Mouse (Mus musculus): ENCODE measurements around the gene Orc1. TPM values are rescaled to one million over a fixed set of nuclear protein-coding genes. Genes with fewer than 3 reads are reported as not detected.

Orc1 gene
- polyA plus RNA-seq, 1 experiment from 2014 or later = 25.8 TPM

DNA sequence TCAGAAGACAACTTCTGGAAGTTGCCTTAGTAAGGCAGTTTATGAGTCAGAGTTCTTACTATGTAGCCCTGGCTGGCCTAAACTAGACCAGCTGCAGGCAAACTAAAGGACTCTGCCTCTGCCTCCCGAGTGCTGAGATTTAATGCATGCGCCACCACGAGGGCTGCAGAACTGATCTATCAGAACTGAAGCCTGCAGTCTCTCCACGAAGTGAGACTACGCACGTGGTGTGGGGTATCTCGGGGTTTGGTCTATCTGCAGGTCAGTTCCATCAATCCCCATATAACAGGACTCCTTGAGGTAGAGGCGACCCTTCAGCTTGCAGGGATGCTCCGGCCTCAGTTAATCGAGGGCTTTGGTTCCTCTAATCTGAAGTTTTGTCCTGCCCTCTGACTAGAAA lies 39.9 kb downstream of the Orc1 start:
- Histone ChIP-seq H3K9me3 (no peaks in the 10 kb centered on the region), H3K27ac (replicated peaks) (peak overlapping the region; percentile 96), H3K36me3 (replicated peaks) (peaks cover 38% of the 10 kb centered on the region), H3K4me3 (peak overlapping the region; percentile 87), H3K27me3 (replicated peaks; ENCODE audit: low read depth, poor library complexity, severe bottlenecking) (no peaks in the 10 kb centered on the region), H3K4me1 (peaks cover 21% of the 10 kb centered on the region)
- peak; percentile 50 for DNase-seq (ENCODE audit: low spot score)
- WGBS = 2% methylated on average over 10 of the region's 10 CpGs

DNA sequence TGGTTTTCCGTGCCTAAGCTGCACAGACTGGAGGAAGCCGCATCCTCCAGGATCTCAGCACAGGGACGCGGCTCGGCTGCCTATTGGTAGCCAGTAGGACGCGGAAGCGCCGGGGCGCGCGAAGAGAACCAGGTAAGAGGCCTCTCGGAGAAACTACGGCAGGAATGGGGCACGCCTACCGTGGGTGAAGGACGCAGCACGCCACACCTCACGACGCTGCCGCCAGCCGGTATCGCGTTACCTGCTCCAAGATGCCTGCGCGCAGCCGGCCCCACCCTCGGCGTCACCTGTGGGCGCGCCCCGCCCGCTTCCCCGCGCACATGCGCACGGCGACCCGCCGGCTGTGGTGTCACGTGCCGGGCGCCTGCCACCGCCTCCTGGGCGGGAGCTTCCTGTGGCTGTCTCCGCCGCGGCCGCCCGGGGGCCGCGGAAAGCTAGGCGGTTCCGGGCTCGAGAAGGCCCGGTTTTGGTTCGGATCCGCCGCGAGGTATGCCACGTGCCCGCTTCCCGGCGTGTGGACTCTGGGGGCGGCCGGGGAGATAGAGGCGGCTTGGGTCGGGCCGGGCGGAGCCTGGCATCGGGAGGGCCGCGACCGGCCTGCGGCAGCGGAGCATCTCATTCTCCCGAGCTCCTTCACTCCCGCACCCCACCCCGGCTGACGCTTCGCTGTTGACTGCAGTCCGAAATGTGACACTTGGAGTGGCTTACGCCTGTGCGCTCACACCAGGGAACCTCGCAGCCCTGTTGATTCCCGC lies 40.5 kb downstream of the Orc1 start, which contains the start of gene Cc2d1b:
TSS of gene Cc2d1b (plus strand) at position 354 of the 755 bp plus-strand sequence.
- peak; percentile 96 for DNase-seq (ENCODE audit: low spot score)
- H3K27me3 ChIP-seq (replicated peaks; ENCODE audit: low read depth, poor library complexity, severe bottlenecking) = no peaks in the 10 kb centered on the region
- H3K9me3 ChIP-seq = no peaks in the 10 kb centered on the region
- H3K4me1 ChIP-seq = peaks cover 21% of the 10 kb centered on the region
- peak within 1 kb of the TSS; percentile 87 for H3K4me3 ChIP-seq
- under 1% methylated on average over 86 of the region's 86 CpGs for WGBS
- H3K36me3 ChIP-seq (replicated peaks) = peaks cover 38% of the 10 kb centered on the region
- peak within 1 kb of the TSS; percentile 96 for H3K27ac ChIP-seq (replicated peaks)

- Histone ChIP-seq H3K36me3 (replicated peaks) (peaks cover 39% of the 10 kb centered on the region), H3K27ac (replicated peaks) (peak overlapping the region; percentile 96), H3K4me1 (peaks cover 21% of the 10 kb centered on the region), H3K4me3 (peak overlapping the region; percentile 87), H3K27me3 (replicated peaks; ENCODE audit: low read depth, poor library complexity, severe bottlenecking) (no peaks in the 10 kb centered on the region), H3K9me3 (no peaks in the 10 kb centered on the region)
- DNase-seq (ENCODE audit: low spot score) = no peak
- WGBS = 26% methylated on average over 8 of the region's 8 CpGs
Observed at GRCm38 (mm10) chr4:108620536-108620935, 41.3 kb downstream of the Orc1 start.

GRCm38 (mm10) chr4:108621504-108621903 lies 42.3 kb downstream of the Orc1 start:
- Histone ChIP-seq H3K27ac (replicated peaks) (no peak overlapping the region), H3K9me3 (no peaks in the 10 kb centered on the region), H3K4me3 (no peak overlapping the region), H3K4me1 (peaks cover 21% of the 10 kb centered on the region), H3K36me3 (replicated peaks) (peaks cover 42% of the 10 kb centered on the region), H3K27me3 (replicated peaks; ENCODE audit: low read depth, poor library complexity, severe bottlenecking) (no peaks in the 10 kb centered on the region)
- DNase-seq (ENCODE audit: low spot score) = no peak
- 93% methylated on average over 6 of the region's 6 CpGs for WGBS

DNA sequence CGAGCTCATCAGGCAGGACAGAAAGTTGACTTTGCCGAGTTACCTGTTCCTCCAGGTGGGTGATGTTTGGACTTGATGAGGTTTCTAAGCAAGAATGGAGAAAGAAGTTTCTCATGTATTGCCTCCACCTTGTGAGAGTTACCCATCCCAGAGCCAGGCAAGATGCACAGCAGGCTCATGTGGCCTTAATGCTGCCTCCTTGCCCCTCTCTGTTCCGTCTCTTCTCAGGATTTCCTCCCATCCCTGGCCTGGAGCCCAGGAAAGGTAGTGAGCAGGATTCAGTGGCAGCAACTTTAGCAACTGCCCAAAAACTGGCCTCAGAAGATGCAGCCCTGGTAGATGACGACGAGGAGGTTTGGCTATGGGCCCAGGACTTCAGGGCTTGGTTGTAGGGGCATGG lies 47.8 kb downstream of the Orc1 start:
- H3K4me1 ChIP-seq = no peaks in the 10 kb centered on the region
- peaks cover 90% of the 10 kb centered on the region for H3K36me3 ChIP-seq (replicated peaks)
- no peaks in the 10 kb centered on the region for H3K9me3 ChIP-seq
- DNase-seq (ENCODE audit: low spot score) = no peak
- no peak overlapping the region for H3K4me3 ChIP-seq
- 87% methylated on average over 5 of the region's 5 CpGs for WGBS
- no peaks in the 10 kb centered on the region for H3K27me3 ChIP-seq (replicated peaks; ENCODE audit: low read depth, poor library complexity, severe bottlenecking)
- no peak overlapping the region for H3K27ac ChIP-seq (replicated peaks)

GRCm38 (mm10) chr4:108629363-108629880 lies 50.2 kb downstream of the Orc1 start:
- H3K36me3 ChIP-seq (replicated peaks) = peaks cover 100% of the 10 kb centered on the region
- no peaks in the 10 kb centered on the region for H3K27me3 ChIP-seq (replicated peaks; ENCODE audit: low read depth, poor library complexity, severe bottlenecking)
- no peak for DNase-seq (ENCODE audit: low spot score)
- WGBS = 90% methylated on average over 7 of the region's 7 CpGs
- no peaks in the 10 kb centered on the region for H3K4me1 ChIP-seq
- no peaks in the 10 kb centered on the region for H3K9me3 ChIP-seq
- no peak overlapping the region for H3K27ac ChIP-seq (replicated peaks)
- no peak overlapping the region for H3K4me3 ChIP-seq

DNA sequence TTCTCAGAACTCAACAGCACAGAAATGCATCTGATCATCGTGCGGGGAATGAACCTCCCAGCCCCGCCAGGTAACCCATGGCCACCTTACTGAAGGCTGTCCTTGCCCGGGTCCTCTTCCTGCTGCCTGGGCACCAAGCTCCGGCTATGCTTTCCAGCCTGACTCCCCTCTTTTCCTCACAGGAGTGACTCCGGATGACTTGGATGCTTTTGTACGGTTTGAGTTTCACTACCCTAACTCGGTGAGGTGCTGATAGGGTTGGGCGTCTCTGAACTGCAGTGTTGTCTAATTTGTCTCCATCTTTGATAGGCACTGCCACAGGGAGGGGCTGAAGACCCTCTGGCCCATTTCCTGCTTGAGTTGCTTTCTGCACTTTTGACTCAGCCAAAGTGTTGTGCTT lies 50.9 kb downstream of the Orc1 start:
- 0 out of 2 replicates have a peak, but pooled peaks cover 5% of the 10 kb centered on the region for H3K4me1 ChIP-seq
- no peaks in the 10 kb centered on the region for H3K9me3 ChIP-seq
- WGBS = 91% methylated on average over 9 of the region's 9 CpGs
- DNase-seq (ENCODE audit: low spot score) = no peak
- H3K27ac ChIP-seq (replicated peaks) = no peak overlapping the region
- no peak overlapping the region for H3K4me3 ChIP-seq
- no peaks in the 10 kb centered on the region for H3K27me3 ChIP-seq (replicated peaks; ENCODE audit: low read depth, poor library complexity, severe bottlenecking)
- H3K36me3 ChIP-seq (replicated peaks) = peaks cover 100% of the 10 kb centered on the region

DNA sequence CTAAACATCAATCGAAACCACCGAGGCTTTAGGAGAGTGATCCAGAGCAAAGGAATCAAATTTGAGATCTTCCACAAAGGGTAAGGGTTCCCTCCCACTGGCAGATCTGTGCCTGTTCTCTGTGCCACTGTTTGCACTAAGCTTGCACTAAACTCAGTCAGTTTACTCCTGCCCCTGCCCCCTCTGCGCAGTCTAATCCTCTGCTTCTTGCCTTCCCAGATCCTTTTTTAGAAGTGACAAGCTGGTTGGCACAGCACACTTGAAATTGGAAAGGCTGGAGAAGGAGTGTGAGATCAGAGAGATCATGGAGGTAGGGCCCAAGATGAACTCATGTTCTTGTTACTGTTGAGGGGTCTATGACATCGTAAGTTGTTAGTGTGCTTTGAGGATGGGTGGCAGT lies 52.4 kb downstream of the Orc1 start:
- Histone ChIP-seq H3K27me3 (replicated peaks; ENCODE audit: low read depth, poor library complexity, severe bottlenecking) (no peaks in the 10 kb centered on the region), H3K36me3 (replicated peaks) (peaks cover 100% of the 10 kb centered on the region), H3K9me3 (no peaks in the 10 kb centered on the region), H3K27ac (replicated peaks) (no peak overlapping the region), H3K4me3 (no peak overlapping the region), H3K4me1 (0 out of 2 replicates have a peak, but pooled peaks cover 6% of the 10 kb centered on the region)
- DNase-seq (ENCODE audit: low spot score) = no peak
- WGBS = 94% methylated on average over 4 of the region's 4 CpGs

GRCm38 (mm10) chr4:108633703-108634102 lies 54.5 kb downstream of the Orc1 start:
- H3K27ac ChIP-seq (replicated peaks) = no peak overlapping the region
- no peak for DNase-seq (ENCODE audit: low spot score)
- 81% methylated on average over 12 of the region's 12 CpGs for WGBS

GRCm38 (mm10) chr4:108634696-108635095 lies 55.5 kb downstream of the Orc1 start:
- WGBS = 73% methylated on average over 4 of the region's 4 CpGs
- Histone ChIP-seq H3K27me3 (replicated peaks; ENCODE audit: low read depth, poor library complexity, severe bottlenecking) (no peaks in the 10 kb centered on the region), H3K4me3 (no peak overlapping the region), H3K9me3 (no peaks in the 10 kb centered on the region), H3K4me1 (0 out of 2 replicates have a peak, but pooled peaks cover 6% of the 10 kb centered on the region), H3K36me3 (replicated peaks) (peaks cover 97% of the 10 kb centered on the region), H3K27ac (replicated peaks) (peak overlapping the region; percentile 44)
- DNase-seq (ENCODE audit: low spot score) = no peak

More at GRCm38 (mm10) chr4:108633703-108634102, 54.5 kb downstream of the Orc1 start:
- peaks cover 98% of the 10 kb centered on the region for H3K36me3 ChIP-seq (replicated peaks)
- 0 out of 2 replicates have a peak, but pooled peaks cover 6% of the 10 kb centered on the region for H3K4me1 ChIP-seq
- H3K4me3 ChIP-seq = no peak overlapping the region
- H3K9me3 ChIP-seq = no peaks in the 10 kb centered on the region
- no peaks in the 10 kb centered on the region for H3K27me3 ChIP-seq (replicated peaks; ENCODE audit: low read depth, poor library complexity, severe bottlenecking)

DNA sequence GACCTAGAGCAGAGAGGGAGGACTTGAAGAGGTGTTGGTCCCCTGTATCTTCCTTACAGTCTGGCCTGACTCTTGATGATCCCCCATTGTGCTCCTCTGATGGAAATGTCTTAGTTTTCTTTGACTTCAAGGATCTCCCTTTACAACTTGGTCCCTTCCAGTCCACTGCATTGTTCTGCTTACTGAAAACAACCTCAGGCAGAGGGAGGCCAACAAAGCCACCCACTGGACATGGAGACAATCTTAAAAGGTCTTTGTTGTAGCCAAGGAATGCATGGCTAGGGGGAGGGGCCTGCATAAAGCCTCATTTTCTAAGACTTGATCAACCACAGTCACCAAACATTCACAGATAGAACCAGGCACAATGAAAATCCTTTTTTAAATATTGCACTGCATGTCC lies 55.9 kb downstream of the Orc1 start:
- no peak overlapping the region for H3K4me3 ChIP-seq
- 0 out of 2 replicates have a peak, but pooled peaks cover 6% of the 10 kb centered on the region for H3K4me1 ChIP-seq
- H3K9me3 ChIP-seq = no peaks in the 10 kb centered on the region
- no peaks in the 10 kb centered on the region for H3K27me3 ChIP-seq (replicated peaks; ENCODE audit: low read depth, poor library complexity, severe bottlenecking)
- peaks cover 96% of the 10 kb centered on the region for H3K36me3 ChIP-seq (replicated peaks)
- H3K27ac ChIP-seq (replicated peaks) = peak overlapping the region; percentile 44
- DNase-seq (ENCODE audit: low spot score) = no peak

DNA sequence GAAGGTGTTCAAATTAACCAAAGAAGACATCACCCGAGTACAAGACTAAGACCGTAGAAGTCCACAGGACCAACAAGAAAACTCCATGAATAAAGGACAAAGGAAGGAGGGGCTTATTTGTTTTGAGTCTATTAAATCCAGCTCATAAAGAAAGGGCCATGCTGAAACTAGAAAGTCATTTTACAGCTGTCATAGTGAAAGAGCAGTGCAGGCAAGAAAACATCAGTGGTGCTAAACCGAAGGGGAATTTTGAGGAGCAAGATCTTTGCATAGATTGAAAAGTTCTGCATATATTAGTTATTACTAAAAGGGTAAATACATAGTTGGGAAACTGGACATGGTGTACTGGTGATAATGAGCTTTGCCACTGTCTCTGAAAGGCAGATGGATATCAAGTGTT lies 58.5 kb downstream of the Orc1 start:
- H3K9me3 ChIP-seq = no peaks in the 10 kb centered on the region
- WGBS = 85% methylated on average over 3 of the region's 3 CpGs
- H3K4me1 ChIP-seq = 0 out of 2 replicates have a peak, but pooled peaks cover 6% of the 10 kb centered on the region
- peaks cover 93% of the 10 kb centered on the region for H3K36me3 ChIP-seq (replicated peaks)
- H3K27me3 ChIP-seq (replicated peaks; ENCODE audit: low read depth, poor library complexity, severe bottlenecking) = no peaks in the 10 kb centered on the region
- no peak overlapping the region for H3K4me3 ChIP-seq
- no peak overlapping the region for H3K27ac ChIP-seq (replicated peaks)
- DNase-seq (ENCODE audit: low spot score) = no peak

DNA sequence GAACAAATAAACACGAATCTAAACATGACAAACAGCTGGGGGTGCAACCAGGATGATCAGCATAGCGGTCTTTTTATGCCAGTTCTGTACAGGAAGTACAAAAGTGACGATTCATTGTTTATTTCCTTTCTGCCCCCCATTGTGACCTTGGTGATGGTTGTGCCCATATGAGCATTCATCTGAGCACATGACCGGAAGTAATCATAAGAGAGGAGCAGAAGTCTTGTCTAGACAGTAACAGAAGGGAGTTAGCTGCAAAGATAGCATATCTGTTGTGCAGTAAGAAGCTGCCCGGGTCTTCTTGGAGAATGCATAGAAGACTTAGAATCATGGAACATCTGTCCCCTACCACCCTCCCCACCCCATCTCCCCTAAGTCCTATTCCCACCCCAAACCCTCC lies 59.5 kb downstream of the Orc1 start:
- Histone ChIP-seq H3K4me1 (0 out of 2 replicates have a peak, but pooled peaks cover 6% of the 10 kb centered on the region), H3K27me3 (replicated peaks; ENCODE audit: low read depth, poor library complexity, severe bottlenecking) (no peaks in the 10 kb centered on the region), H3K27ac (replicated peaks) (no peak overlapping the region), H3K4me3 (no peak overlapping the region), H3K9me3 (no peaks in the 10 kb centered on the region), H3K36me3 (replicated peaks) (peaks cover 91% of the 10 kb centered on the region)
- 84% methylated on average over 5 of the region's 5 CpGs for WGBS
- no peak for DNase-seq (ENCODE audit: low spot score)
